Mouse (Mus musculus): ENCODE results near the gene Poll.
"Not testable (repeated sequence)": the region's sequence is repeated elsewhere in the genome, so short reads cannot be mapped to it uniquely, and the experiment has no call there.

The Poll gene

DNA sequence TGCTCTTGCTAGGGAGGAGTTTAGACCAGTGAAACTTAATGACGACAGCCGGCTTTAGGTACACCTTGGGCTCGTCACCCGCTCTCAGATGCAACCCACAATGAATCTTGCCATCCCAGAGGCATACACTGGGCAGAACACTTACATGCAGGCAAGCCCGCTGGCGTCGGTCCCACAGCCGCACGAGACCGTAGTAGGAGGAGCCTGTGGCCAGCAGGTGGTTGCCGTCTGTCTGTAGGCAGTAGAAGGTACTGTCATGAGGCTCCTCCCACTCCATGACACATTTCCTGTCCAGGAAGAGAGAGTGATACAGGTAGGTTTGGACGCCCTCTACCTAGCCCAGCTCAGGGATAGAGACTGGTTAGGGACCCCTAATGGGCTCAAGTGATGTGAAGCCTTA lies 18.6 kb upstream of the Poll start:
- DNase-seq (ENCODE audit: extremely low read depth, low read depth, low spot score) = no peak

DNA sequence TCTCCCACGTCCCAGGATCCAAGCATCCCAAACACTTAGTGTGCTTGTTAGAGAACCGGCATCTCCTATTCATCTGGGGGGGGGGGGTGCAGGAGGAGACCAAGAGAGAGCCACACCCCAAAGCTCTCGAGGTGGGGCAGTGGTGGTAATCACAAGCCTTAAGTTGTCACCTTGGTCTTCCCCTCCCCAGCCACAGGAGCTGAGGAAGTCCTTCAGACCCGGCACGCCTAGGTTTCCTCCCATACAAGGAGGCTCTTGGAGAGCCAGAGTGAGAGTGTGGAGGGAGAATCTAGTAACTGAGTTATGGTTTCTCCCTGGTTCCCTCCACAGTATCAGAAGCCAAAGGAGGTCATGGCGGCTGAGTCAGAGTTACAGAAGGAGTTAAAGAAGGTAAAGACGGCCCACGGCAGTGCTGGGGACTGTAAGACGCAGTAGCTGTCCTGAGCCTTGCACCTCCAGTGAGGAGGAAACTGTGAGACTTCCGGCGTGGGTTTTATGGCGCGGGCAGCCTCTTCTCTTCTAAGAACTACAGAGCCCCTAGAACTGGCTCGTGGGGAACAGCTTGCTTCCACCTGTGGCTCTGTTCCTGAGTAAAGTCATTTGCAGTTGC lies 16.9 kb upstream of the Poll start:
- no peak for DNase-seq (ENCODE audit: extremely low read depth, low read depth, low spot score)

GRCm38 (mm10) chr19:45575632-45576001 lies 15.3 kb upstream of the Poll start:
- DNase-seq (ENCODE audit: extremely low read depth, low read depth, low spot score) = no peak

GRCm38 (mm10) chr19:45574941-45575631 lies 14.8 kb upstream of the Poll start:
- DNase-seq (ENCODE audit: extremely low read depth, low read depth, low spot score) = no peak

DNA sequence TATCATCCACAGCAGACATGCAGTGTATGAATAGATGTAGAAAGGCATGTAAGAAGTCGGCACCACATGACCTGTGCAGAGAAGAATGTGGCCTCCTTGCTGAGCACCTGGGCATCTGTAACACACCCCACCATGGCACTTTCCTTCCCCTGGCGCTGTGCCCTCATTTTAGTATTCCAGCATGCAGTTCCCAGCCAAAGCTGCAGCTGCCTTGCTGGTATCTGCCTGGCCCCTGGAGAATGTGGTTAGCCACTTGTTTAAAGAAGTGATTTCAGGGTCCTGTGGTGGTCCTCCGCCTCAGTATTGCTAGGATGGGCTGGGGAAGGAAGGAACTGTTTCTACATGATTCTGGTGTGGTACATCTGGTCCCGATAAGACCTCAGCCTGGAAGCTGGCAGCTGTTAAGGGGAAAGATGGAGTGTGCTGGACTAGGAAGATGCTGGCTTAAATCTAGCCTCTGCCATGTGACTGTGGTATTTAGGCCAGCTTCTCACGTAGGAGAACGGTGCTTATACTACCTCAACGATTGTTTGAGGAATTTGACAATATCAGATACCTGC lies 14.1 kb upstream of the Poll start:
- no peak for DNase-seq (ENCODE audit: extremely low read depth, low read depth, low spot score)

DNA sequence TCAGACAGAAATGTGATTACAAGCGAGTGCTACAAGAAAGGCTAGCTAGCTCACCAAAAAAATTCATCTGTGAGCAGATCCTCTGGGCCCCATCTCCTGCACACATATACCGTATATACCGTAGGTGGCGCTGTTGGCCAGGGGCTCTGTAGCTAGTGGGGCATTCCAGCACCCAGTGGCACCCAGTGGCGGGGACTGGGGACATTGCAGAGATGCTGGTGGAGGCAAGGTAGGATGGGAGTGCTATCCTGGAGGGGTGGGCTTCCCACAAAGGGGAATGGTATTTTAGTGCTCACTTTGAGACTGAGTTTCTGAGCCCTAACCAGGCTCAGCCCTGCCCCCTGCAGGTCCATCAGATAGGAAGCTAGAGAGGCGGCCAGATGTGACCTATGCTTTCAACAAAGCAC lies 13.5 kb upstream of the Poll start:
- DNase-seq (ENCODE audit: extremely low read depth, low read depth, low spot score) = no peak

DNA sequence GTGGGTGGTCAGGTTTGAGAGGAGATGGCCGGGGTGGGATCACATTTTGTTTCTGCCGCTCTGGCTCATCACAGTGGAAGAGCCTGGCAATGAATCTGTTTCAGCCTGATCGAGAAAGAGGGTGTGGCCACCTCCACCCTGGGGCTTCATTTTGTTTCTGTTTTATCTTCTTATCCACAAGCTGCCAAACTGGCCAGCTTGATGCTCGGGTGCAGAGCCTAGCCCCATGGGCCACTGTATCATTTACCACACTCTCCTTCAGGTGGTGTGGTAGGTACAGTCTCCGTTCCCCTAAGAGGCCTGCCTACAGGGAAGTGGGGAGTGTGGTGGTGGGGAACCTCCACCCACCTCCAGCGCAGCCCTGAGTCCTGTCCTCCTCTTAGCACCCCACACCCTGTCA lies 12.7 kb upstream of the Poll start:
- DNase-seq (ENCODE audit: extremely low read depth, low read depth, low spot score) = no peak

DNA sequence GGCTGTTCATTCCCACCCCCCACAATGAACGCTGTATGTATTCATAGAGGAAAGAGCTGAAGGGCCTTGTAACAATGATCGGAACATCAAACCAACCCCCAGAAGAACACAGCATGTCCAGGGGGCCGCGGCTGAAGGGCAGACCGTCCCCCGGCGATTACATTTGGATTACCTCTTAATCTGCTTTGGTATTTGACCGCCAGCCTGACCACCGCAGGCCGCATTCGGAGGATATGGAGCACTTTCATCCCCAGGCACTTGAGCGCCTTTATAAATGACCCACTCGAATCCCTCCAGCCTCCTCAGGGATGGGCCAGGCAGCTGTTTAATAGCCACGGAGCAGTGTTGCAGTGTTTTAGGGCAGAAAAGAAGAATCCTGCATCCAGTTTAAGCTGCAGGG lies 7.0 kb upstream of the Poll start:
- DNase-seq (ENCODE audit: extremely low read depth, low read depth, low spot score) = no peak

DNA sequence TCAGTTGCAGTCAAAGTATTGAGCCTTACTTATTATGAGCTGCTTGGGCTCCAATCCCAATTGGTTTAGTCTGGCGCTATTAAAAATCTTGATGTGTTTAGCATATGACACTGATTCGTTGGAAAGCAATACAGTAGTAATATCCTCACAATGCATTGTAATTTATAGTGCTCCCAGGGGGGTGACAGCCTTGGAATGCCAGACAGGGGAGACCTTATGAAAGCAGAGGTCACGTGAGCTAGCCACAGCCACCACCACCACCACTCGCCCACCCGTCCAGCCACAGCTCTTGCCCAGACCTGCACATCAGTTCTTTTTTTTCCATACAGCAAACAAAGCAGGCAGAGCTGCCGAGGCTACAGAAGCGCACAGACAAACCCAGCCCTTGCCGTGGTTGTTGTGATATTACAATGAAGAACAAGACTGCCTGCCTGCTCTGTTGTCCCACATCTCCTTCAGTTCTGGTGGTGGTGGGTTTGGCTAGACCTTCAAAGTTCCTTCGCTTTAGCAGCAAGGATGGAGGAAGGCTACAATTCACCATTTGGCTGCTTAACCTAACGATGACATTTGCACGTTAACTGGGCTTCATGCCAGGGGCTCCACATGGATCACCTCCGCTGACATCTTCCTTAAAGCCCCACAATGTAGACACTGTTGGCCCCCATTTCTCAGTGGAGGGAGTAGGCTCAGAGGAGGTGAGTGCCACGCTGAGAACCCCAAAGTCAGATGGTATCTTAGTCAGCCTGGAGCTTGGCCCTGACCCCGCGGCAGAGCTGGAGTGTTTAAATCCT lies 5.8 kb upstream of the Poll start:
- no peak for DNase-seq (ENCODE audit: extremely low read depth, low read depth, low spot score)

GRCm38 (mm10) chr19:45554136-45554535 lies 6.2 kb downstream of the Poll start:
- DNase-seq (ENCODE audit: extremely low read depth, low read depth, low spot score) = no peak

DNA sequence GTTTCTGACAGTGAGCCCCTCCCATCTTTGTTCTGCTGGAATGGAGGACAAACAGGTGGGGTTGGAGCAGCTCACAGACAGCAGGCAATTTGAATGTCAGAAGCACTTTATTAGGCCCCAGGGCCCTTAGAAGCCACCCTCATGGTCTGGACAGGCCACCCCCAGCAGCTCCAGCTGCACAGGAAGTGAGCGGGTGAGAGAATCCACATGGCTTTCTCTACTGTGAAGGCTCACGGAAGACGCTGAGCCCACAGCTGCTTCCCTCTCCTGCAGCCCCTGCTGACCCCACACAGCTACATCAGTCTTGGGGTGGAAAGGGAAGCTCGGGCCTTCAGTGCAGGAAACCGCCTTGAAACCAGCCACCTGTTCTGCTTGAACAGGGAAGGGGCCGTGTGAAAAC lies 8.1 kb downstream of the Poll start:
- no peak for DNase-seq (ENCODE audit: extremely low read depth, low read depth, low spot score)

DNA sequence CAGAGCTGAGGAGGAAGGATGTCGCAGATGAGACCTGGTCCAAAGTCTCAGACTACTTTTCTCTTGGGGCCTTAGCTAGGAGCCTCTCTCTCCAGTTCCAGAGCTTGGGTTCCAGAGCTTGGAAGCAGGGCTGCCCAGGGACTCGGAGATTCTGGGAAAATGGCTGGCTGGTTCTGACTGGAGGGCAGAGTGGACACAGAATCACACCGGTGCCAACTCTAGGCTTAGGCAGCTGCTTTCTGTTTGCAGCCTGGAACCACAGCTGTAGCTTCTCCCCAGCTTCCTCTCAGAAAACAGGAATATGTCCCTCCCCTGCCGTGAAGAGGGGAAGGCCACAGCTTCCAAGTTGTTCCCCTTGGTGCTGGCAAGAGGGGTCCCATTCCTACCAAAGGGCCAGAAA lies 10.4 kb downstream of the Poll start:
- no peak for DNase-seq (ENCODE audit: extremely low read depth, low read depth, low spot score)

GRCm38 (mm10) chr19:45549128-45549915 lies 11.0 kb downstream of the Poll start:
- DNase-seq (ENCODE audit: extremely low read depth, low read depth, low spot score) = no peak

GRCm38 (mm10) chr19:45548196-45548595 lies 12.1 kb downstream of the Poll start:
- not testable (repeated sequence) for DNase-seq (ENCODE audit: extremely low read depth, low read depth, low spot score)

GRCm38 (mm10) chr19:45544925-45545321 lies 15.4 kb downstream of the Poll start:
- DNase-seq (ENCODE audit: extremely low read depth, low read depth, low spot score) = no peak

DNA sequence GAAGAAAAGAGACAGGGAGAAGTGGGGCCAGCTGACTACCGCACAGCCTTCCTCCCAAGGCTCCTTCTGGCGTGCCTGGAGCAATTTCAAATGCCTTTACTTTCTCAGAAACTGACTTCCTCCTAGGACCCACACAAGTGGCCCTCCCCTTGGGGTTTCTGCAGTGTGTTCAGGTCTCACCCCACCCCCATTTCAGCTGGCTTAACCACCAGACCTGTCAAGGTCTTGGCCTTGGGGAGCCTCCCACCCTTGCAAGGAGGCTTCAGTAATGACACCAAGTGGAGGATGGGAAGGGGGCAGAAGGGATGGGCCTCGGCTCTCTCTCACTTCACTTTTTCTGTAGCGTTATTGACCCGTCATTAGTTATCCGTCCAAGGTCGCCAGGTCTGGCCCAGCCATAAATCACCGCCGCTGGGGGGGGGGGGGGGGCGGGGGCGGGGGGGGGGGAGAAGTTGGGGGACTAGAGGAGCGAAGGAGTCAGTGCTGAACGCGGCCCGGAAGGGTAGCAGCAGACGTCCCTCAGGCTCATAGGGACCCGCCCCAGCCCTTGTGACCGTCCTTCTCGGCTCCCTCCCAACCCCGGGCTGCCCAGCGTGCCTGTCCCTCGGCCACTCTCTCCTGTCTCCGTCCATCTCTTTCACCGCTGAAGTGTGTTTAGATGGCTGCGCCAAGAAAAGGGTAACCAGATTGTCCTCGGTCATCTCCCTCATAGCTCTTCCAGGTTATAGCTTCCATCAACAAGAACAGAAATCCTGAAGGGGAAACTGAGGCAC lies 16.0 kb downstream of the Poll start:
- DNase-seq (ENCODE audit: extremely low read depth, low read depth, low spot score) = no peak

DNA sequence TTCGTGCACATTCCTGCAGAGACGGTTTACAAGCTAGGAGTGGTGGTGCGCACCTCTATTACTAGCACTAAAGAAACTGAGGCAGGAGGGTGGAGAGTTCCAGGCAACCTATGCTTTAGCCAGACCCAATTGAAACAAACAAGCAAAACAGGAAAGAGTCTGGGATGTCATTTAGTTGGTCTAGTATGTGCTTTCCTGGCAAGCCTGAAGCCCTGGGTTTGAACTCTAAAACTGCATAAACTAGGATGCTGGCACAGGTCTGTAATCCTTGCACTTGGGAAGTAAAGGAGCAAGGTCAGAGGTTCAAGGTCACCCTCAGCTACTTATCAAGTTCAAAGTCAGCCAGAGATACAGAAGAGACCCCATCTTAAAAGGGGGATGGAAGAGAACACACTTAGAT lies 18.3 kb downstream of the Poll start:
- no peak for DNase-seq (ENCODE audit: extremely low read depth, low read depth, low spot score)

GRCm38 (mm10) chr19:45541409-45542041 lies 18.8 kb downstream of the Poll start:
- DNase-seq (ENCODE audit: extremely low read depth, low read depth, low spot score) = no peak

DNA sequence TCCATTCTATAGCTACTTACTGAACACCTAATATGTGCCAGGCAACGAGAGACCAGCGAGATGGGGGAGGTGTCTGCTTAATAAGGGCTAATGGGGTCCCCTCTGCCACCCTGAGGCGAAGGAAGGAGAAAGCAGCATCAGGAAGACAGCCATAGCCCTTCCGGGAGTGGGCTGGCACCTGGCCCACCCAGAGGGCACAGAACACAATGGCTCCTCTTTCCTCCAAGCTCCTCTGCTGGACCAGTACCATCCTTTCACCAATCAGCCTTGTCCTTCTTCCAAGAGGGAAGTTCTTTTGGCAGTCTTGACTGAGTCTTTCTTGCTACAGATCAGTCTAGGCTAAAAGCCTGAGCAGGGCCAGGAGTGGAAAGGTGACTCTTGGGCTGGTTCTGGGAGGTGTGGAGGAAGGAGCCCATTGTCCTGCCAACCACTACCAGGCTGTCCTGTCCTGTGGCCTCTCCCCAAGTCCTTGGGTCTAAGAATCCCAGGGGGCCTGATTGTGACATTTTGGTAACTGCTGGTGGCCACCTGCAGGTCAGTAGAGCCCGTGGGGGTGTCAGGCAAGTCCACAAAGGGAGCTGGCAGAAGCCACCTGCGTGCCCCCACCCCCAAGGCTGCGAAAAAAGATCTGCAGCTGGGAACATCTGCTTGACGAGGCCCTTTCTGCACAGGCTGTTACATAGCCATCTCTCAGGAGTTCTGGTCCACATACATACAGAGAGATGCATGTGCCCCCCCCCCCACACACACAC lies 19.5 kb downstream of the Poll start:
- DNase-seq (ENCODE audit: extremely low read depth, low read depth, low spot score) = no peak
